Mouse (Mus musculus) kidney, adult 2 months (tissue): ENCODE measurements around the gene Baiap3.

ENCODE experiments used
- CTCF ChIP-seq: fragments of 200-500 bp; conservative IDR thresholded peaks from 2 replicates; pipeline ENCODE4 v1.5.1; 2011; ENCODE audit warnings: low read depth, mild to moderate bottlenecking, control low read depth, low read length, moderate library complexity, mixed read lengths; ENCODE audit not compliant: insufficient read depth, insufficient read length
- POLR2A ChIP-seq: fragments of 200-500 bp; IDR thresholded peaks from one replicate; pipeline ENCODE4 v1.6.1; 2011; ENCODE audit warnings: low read depth, low read length, control low read depth

DNA sequence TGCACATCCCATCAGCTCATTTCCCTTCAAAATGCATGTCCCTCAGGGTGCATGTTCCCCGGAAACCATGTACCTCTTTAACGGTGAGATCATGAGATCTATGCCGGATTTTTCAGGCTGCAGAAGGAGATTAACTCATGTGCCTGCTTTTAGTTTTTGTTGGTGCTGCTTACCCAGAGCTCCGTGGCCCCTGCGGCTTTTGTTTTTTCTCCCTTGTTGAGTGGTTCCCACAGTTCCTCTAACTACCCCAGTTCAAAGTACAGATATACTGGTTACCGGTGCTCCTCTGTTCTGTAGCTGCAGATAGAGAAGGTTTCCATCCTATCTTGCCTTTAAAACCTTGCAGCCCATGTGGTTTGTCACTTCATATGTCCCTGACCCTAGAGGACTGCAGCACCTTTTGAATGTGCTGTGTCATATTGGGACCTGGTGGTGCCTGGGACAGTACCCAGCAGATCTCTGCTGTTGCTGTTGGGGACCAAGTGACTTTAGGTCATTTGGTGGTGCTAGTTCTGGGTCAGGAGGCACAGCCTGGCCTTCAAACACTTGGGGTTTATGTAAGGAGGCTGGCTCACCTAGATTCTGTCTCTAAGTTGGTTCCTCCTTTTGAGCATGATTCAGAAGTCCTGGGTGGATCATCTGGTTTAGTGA lies 33.1 kb downstream of the Baiap3 start:
- TF ChIP-seq CTCF (no peak), POLR2A (no peak)
